Mouse (Mus musculus) MN1 (cell line): ENCODE results near the gene Stat2.
"Not testable (repeated sequence)": the region's sequence is repeated elsewhere in the genome, so short reads cannot be mapped to it uniquely, and the experiment has no call there.

Source experiments
- DNase-seq: peaks from one replicate; pipeline ENCODE4 v3.0.0-alpha.2; 2016; ENCODE audit warnings: low spot score

Stat2 gene

GRCm38 (mm10) chr10:128258953-128259352, 11.4 kb upstream of the Stat2 start:
- no peak for DNase-seq

GRCm38 (mm10) chr10:128259946-128260345, 10.4 kb upstream of the Stat2 start:
- no peak for DNase-seq

GRCm38 (mm10) chr10:128260376-128260775, 10.0 kb upstream of the Stat2 start:
- not testable (repeated sequence) for DNase-seq

GRCm38 (mm10) chr10:128262300-128262699, 8.1 kb upstream of the Stat2 start:
- no peak for DNase-seq

GRCm38 (mm10) chr10:128263393-128264310, 6.7 kb upstream of the Stat2 start:
- no peak for DNase-seq

GRCm38 (mm10) chr10:128268371-128268770, 2.0 kb upstream of the Stat2 start, which contains the start of gene Apof:
Gene Apof, plus strand, starts transcription at chr10:128268671.
- DNase-seq = no peak

- no peak for DNase-seq
Measured at GRCm38 (mm10) chr10:128269206-128269910, 1.0 kb upstream of the Stat2 start.

GRCm38 (mm10) chr10:128270866-128271265, 507 bp downstream of the Stat2 start:
- DNase-seq = peak; percentile 48

GRCm38 (mm10) chr10:128271883-128272282, 1.5 kb downstream of the Stat2 start:
- DNase-seq = no peak

GRCm38 (mm10) chr10:128272819-128273439, 2.6 kb downstream of the Stat2 start:
- not testable (repeated sequence) for DNase-seq

GRCm38 (mm10) chr10:128275374-128275773, 5.0 kb downstream of the Stat2 start:
- DNase-seq = peak; percentile 68

- DNase-seq = no peak
Measured at GRCm38 (mm10) chr10:128278158-128278557, 7.8 kb downstream of the Stat2 start.

GRCm38 (mm10) chr10:128280943-128281342, 10.6 kb downstream of the Stat2 start:
- DNase-seq = no peak

- DNase-seq = no peak
Measured at GRCm38 (mm10) chr10:128281682-128282081, 11.3 kb downstream of the Stat2 start.

- DNase-seq = no peak
Measured at GRCm38 (mm10) chr10:128282886-128283450, 12.6 kb downstream of the Stat2 start.

GRCm38 (mm10) chr10:128283604-128284579, 13.5 kb downstream of the Stat2 start:
- DNase-seq = peak; percentile 90

GRCm38 (mm10) chr10:128290594-128290993, 20.2 kb downstream of the Stat2 start:
- not testable (repeated sequence) for DNase-seq

- DNase-seq = peak; percentile 77
Measured at GRCm38 (mm10) chr10:128296370-128297090, 26.2 kb downstream of the Stat2 start.

GRCm38 (mm10) chr10:128297221-128297620, 26.9 kb downstream of the Stat2 start:
- DNase-seq = peak; percentile 85

- DNase-seq = peak; percentile 98
Measured at GRCm38 (mm10) chr10:128297622-128298021, 27.3 kb downstream of the Stat2 start.
